Mouse (Mus musculus) brown adipose tissue, adult 24 weeks (tissue): Measurements from ENCODE around the gene Cd93. TPM values are rescaled to one million over a fixed set of nuclear protein-coding genes. Genes with fewer than 3 reads are reported as not detected.

Source experiments
- H3K27ac ChIP-seq: fragments of 200-500 bp; replicated peaks from 2 replicates; pipeline ENCODE4 v1.5.1; 2012; ENCODE audit warnings: low read depth, mild to moderate bottlenecking, low read length
- H3K4me1 ChIP-seq: fragments of 200-500 bp; 2 replicates; pipeline ENCODE4 v1.6.1; 2012; ENCODE audit warnings: low read length, mixed read lengths; ENCODE audit not compliant: control insufficient read depth, insufficient read depth, insufficient read length
- H3K4me3 ChIP-seq: fragments of 200-500 bp; 2 replicates; pipeline ENCODE4 v1.5.1; 2012; ENCODE audit warnings: low read depth, mild to moderate bottlenecking, low read length, moderate library complexity; ENCODE audit not compliant: insufficient read depth
- polyA plus RNA-seq: library from polyadenylated mRNA; stranded (reverse); fragments of >200 nt; gene quantifications from 2 replicates; pipeline ENCODE4 v1.2.4, GENCODE M21; 2012; ENCODE audit not compliant: missing spikeins, insufficient read depth, insufficient read length

Gene Cd93
- 10.7 and 17.0 TPM in 2 replicates for polyA plus RNA-seq

- H3K4me1 ChIP-seq, result peaks cover 6% of the 10 kb centered on the region
- peak within 1 kb of the TSS; percentile 78 for H3K4me3 ChIP-seq
- peak within 1 kb of the TSS; percentile 98 for H3K27ac ChIP-seq
These were observed at the start of gene Cd93 for GRCm38 (mm10) chr2:148443249-148443958. Gene Cd93, minus strand, starts transcription at chr2:148443563.

GRCm38 (mm10) chr2:148492108-148492507, 48.7 kb upstream of the Cd93 start:
- Histone ChIP-seq H3K4me3 (no peak overlapping the region), H3K4me1 (peaks cover 25% of the 10 kb centered on the region), H3K27ac (0 out of 2 replicates have a peak overlapping the region, but pooled peaks have one; percentile 47)

DNA sequence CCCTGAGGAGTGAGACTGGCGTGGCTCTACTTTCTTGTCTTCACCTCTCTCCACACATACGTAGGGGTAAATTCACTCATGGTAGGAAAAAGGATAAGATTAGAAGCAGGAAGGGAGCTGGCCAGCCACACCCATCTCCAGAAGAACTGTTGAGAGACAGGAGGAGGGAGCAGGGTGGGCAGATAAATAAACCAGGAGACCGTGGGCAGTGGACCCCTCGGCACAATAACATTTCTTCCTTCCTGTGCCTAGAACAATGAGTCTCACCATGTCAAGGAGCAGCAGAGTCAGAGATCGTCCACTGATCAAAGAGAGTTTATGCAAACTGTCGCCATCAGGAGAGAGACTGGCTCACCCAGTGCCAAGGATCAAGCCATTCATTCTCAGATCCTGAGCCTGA, 46.8 kb upstream of the Cd93 start:
- Histone ChIP-seq H3K4me1 (peaks cover 25% of the 10 kb centered on the region), H3K27ac (peak overlapping the region; percentile 25), H3K4me3 (no peak overlapping the region)

- no peak overlapping the region for H3K4me3 ChIP-seq
- 0 out of 2 replicates have a peak overlapping the region, but pooled peaks have one; percentile 42 for H3K27ac ChIP-seq
- H3K4me1 ChIP-seq, result peaks cover 25% of the 10 kb centered on the region
These were observed 45.5 kb upstream of the Cd93 start for GRCm38 (mm10) chr2:148488885-148489284.

GRCm38 (mm10) chr2:148485576-148485975, 42.2 kb upstream of the Cd93 start:
- Histone ChIP-seq H3K4me1 (peaks cover 8% of the 10 kb centered on the region), H3K4me3 (no peak overlapping the region), H3K27ac (no peak overlapping the region)

DNA sequence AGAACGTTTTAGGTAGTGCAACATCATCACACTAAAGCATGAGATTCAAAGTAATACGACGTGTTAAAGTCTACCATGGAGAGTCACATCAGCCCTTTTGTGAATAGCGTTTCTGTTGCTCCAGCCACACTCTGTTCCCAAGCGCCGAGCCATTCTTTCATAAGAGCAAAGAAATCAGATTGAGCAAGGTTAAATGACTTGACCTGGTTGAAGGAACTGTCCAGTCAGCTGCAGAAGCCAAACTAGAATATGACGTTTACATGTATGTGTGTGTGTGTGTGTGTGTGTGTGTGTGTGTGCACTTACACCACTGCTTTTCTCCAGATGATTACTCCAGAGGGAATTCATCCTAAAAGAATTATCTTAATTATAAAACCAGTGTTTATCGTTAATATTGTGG, 37.0 kb upstream of the Cd93 start:
- Histone ChIP-seq H3K4me3 (no peak overlapping the region), H3K4me1 (peaks cover 2% of the 10 kb centered on the region; the same call in 1 of the 2 replicates), H3K27ac (no peak overlapping the region)

- H3K4me3 ChIP-seq, result no peak overlapping the region
- peak overlapping the region; percentile 94 for H3K27ac ChIP-seq
- peaks cover 2% of the 10 kb centered on the region; the same call in 1 of the 2 replicates for H3K4me1 ChIP-seq
These were observed 34.9 kb upstream of the Cd93 start for GRCm38 (mm10) chr2:148478141-148478701.

GRCm38 (mm10) chr2:148477346-148477745, 34.0 kb upstream of the Cd93 start:
- Histone ChIP-seq H3K4me1 (peaks cover 2% of the 10 kb centered on the region; the same call in 1 of the 2 replicates), H3K4me3 (no peak overlapping the region), H3K27ac (peak overlapping the region; percentile 59)

DNA sequence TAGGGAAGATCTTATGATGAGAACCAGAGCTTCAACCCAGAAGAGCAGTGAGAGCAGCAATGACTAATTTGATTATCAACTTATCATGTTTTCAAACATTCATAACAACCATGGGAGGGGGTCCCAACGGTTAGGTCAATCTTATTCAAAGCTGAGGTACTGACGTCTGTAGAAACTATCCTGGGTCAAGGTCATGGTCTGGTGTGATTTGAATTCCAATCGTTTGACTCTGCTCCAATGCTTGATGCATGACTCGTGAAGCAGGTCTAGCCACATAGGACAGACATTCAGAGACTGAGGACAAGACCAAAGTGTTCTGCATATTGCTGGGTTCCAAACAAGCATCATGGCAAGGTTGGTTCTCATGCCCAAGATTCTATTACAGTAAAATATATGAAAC, 33.2 kb upstream of the Cd93 start:
- Histone ChIP-seq H3K27ac (no peak overlapping the region), H3K4me3 (no peak overlapping the region), H3K4me1 (peaks cover 2% of the 10 kb centered on the region; the same call in 1 of the 2 replicates)

DNA sequence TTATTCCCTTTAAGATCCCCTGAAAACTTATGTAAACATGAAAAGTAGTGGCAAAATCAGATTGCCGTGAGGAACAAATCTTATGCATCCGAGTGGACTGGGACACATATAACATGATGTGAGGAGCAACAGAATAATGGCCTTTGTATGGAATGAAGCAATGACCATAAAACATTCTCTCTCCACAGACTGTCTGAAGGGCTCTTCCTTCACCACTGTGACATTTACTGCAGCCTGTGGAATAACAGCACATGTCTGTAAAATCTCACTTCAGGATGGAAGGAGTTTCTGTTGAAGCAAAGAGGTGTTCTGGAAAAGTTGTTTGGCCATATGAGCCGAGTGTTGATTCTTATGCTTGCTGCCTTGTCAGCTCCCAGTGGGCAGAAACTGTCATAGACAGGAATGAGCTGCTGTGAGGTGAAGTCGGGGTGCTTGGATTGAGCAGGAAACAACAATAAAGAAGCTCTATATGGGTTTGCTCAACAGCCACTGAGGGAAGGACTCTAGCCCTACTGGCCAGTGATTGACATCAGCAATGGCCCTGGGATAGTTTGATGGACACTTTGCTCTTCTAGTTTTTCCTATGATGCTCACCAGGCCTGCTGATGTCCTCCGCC, 32.6 kb upstream of the Cd93 start:
- H3K27ac ChIP-seq, result no peak overlapping the region
- peaks cover 2% of the 10 kb centered on the region; the same call in 1 of the 2 replicates for H3K4me1 ChIP-seq
- H3K4me3 ChIP-seq, result no peak overlapping the region

DNA sequence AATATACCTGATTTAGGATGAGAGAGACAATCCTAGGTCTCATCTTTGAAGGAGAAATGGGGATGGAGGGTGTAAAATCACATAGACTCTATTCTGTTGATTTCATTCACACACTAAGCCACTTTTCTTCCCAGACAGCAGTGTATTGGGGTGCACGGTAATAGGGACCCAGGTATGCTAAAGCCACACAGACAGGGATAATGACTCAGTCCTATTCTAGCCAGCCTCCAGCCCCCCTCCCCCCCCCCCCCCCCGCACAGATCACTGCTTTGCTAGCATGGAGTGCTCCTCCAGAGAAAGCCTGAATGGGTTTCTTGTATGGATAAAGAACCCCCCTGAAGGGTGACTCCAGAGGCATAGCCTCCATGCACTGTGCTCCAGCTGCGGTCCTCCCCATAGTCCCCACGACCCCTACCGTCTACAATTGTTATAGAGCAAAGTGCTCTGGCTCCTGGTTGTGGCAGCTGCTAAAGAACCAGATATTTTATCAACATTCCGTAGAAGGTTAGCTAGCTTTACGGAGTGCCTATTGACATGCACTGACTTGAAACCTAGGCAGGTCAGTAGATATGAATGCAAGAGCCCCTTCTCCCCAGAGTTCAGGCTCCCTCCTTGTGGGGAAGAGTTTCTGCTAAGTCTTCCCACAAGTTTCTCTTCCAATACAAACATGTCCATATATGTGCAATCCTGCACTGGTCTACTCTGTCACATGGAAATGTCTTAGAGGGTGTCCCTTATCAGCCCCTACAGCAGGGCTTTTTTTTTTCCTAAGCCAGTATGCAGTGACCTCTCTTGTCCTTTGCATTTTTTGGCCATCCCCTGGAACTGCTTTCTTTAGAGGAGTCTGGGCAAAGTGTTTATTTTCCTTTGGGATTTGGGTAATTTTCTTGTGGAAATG, 26.2 kb upstream of the Cd93 start:
- peak overlapping the region; percentile 98 for H3K27ac ChIP-seq

DNA sequence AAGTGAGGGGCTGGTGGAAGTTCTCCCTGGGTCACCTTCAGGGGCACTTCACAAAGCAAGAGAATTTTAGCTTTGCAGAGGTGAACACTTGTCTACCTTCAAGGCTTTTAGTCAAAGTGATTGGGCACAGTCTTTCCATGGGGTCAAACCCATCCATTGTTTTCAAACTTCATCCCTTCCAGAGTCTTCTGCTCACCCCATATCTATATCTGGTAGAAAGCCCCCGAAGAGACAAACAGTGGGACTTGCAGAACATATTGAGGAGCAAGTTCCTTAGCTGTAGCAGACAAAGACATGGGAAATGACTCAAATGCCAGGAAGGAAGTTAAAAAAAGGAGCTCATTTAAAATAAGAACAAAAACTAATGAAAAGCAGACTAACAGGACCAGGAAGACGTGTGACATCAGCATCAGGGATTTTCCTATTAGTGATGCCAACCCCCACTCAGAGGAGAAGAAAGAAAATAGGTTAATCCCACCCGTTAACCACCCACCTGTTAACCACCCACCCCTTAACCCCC, 24.6 kb upstream of the Cd93 start:
- peaks cover 17% of the 10 kb centered on the region; the same call in 1 of the 2 replicates for H3K4me1 ChIP-seq
- H3K27ac ChIP-seq, result peak overlapping the region; percentile 98
- H3K4me3 ChIP-seq, result no peak overlapping the region

More for the DNA sequence above, 26.2 kb upstream of the Cd93 start:
- H3K4me1 ChIP-seq, result peaks cover 17% of the 10 kb centered on the region; the same call in 1 of the 2 replicates
- H3K4me3 ChIP-seq, result no peak overlapping the region

- Histone ChIP-seq H3K4me1 (peaks cover 7% of the 10 kb centered on the region; the same call in 1 of the 2 replicates), H3K27ac (no peak overlapping the region), H3K4me3 (no peak overlapping the region)
These were observed 12.0 kb upstream of the Cd93 start for GRCm38 (mm10) chr2:148455341-148455740.

- Histone ChIP-seq H3K4me3 (no peak overlapping the region), H3K4me1 (peaks cover 7% of the 10 kb centered on the region; the same call in 1 of the 2 replicates), H3K27ac (no peak overlapping the region)
These were observed 10.7 kb upstream of the Cd93 start for GRCm38 (mm10) chr2:148454014-148454542.
